Mouse (Mus musculus) telencephalon, adult 2 months (tissue): ENCODE results near the gene Olfr1336.
"Not testable (repeated sequence)": the region's sequence is repeated elsewhere in the genome, so short reads cannot be mapped to it uniquely, and the experiment has no call there.

Experiments
- DNase-seq: peaks from one replicate; pipeline ENCODE4 v3.0.0-alpha.2; 2011; ENCODE audit warnings: low read depth, low spot score

The Olfr1336 gene

DNA sequence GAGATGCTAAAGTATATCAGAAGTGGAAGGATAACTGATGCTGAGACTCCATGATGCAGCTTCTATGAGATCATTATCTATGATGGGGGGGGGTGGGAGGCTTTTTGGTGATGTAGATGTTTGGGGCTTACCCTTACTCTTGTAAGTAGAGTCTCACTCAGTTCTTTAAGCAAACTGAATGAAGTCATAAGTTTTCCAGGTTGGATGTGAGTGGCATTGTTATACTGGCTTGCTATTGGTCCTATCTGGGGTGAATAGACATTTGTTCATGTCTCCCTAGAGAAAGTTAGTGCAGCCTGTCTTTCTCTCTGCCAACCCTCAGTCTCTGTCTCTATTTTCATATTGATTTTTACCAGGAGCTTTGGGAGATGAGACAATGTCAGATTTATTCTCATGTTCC lies at the start of gene Olfr1336:
Olfr1336 (plus strand) TSS at position 301 of the 400 bp plus-strand sequence.
- DNase-seq, result no peak

DNA sequence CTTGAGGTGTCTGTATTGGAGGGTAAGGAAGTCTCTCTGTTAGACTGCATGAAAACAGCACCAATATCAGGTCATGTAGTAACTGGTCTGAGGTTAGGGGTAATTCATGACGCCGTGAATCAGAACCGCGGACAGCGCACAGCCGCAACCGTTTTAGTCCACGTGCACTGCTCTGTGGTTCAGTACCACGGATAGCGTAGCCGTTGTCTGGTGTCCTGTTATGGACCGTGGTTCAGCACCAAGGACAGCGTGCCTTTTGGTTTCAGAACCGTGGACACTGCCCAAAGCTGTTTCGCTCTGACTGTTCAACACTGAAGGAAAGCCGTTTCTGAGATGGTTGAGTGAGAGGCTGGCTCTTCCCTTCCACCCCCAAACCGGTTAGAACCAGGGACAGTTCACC lies 45.9 kb upstream of the Olfr1336 start, which contains the start of gene Gm20715:
Gm20715 (plus strand) TSS at position 235 of the 400 bp plus-strand sequence.
- DNase-seq, result no peak

GRCm38 (mm10) chr7:6414626-6415441 lies 41.1 kb upstream of the Olfr1336 start:
- no peak for DNase-seq

DNA sequence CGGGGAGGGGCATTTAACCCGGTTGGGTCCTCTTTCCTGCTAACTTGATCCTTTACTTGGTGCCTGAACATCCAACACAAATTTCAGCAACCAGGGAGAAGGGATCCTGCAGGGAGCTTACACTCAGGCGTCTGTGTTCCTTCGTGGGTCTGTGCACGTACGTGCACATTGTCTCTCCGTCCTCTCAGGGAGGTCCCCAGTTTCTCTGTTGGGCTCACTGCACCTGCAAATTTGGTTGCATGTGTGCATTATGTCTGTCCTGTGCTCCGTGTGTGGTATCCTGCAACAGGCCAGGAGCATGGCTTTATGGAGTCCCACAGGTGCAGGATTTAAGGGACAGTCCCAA lies 40.6 kb upstream of the Olfr1336 start:
- no peak for DNase-seq

DNA sequence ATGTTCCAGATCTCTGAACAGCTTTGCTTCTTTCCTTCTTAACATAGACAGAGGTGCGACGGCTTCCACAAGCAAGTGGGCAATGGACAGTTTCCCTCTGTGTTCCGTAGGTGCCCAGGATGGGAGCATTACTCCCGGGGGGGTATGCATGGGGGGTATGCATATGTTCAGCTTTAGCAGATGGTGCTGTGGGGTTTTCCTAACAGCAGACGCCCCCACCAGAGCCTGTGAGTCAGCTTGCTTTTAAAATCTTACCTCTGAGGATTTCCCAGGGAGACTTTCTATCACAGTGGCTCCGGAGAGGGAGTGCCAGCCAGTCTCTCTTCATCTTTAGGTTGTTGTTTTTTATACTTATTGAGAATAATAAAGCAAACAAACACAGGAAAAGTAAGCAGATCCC lies 36.1 kb upstream of the Olfr1336 start:
- DNase-seq, result peak; percentile 48

- no peak for DNase-seq
Measured at GRCm38 (mm10) chr7:6429381-6429780, 26.6 kb upstream of the Olfr1336 start.

- DNase-seq, result no peak
Measured at GRCm38 (mm10) chr7:6430342-6430741, 25.6 kb upstream of the Olfr1336 start.

DNA sequence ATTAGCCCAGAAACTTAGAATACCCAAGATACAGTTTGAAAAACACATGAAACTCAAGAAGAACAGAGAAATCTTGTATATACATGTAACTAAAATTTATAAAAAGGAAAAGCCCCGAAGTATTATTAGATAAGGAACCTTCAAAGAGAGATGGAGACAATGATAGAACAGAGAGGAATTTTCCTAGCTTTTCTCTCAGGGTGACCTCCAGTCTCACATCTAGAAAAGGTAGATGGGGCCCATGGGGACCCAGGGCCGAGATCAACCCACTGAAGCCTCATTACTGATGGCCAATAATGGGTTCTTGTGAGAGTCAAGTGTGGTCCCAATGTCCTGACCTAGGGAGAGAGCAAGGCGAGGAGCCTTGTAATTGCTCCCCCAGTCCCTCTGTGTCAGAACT lies 17.6 kb upstream of the Olfr1336 start, which contains the start of gene Olfr1344:
Olfr1344 (plus strand) TSS at position 301 of the 400 bp plus-strand sequence.
- DNase-seq, result no peak

- no peak for DNase-seq
Measured at GRCm38 (mm10) chr7:6441173-6441572, 14.8 kb upstream of the Olfr1336 start.

DNA sequence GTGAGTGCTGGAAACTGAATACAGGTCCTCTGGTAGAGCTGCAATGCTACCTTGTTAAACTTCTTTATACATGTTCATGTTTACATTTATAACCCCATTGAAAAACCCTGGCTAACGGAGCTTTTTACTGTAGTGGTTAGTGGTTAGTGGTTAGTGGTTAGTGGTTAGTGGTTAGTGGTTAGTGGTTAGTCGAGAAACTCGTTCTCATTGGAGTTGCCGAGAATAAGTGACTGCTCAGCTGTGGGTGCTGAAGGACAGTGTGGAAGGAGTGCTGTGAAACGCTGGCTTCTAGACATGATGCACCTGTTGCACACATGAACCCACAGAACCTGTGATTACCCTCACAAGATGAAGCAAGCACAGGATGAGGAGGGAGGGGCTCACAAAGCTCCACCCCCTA lies 8.2 kb upstream of the Olfr1336 start:
- DNase-seq, result no peak

DNA sequence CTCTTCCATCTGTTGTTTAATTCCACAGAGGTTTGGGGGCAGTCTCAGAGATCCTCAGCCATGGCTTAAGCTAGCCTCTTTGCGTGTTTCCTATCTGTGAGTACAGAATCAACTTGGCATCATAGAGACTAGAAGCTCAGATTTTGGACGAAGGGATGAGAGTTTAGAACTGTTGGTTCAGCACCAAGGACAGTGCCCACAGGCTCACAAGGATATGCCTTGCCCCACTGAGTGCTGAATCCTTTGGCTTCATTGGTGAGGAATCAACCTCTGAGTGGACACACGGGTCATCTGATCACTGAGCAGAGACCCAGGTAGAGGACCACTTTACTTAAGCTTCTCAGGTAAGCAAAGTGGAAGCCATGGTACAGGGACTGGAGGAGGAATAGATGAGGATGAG lies 431 bp downstream of the Olfr1336 start:
- no peak for DNase-seq

- DNase-seq, result no peak
Measured at GRCm38 (mm10) chr7:6466951-6467350, 11.0 kb downstream of the Olfr1336 start, which contains the start of gene Olfr1346. Olfr1346 (plus strand) TSS chr7:6467101.

GRCm38 (mm10) chr7:6477633-6478032 lies 21.7 kb downstream of the Olfr1336 start:
- not testable (repeated sequence) for DNase-seq

GRCm38 (mm10) chr7:6486841-6487240 lies 30.9 kb downstream of the Olfr1336 start, which contains the start of gene Olfr5:
Olfr5 (minus strand) TSS chr7:6486941.
- no peak for DNase-seq

- DNase-seq, result no peak
Measured at GRCm38 (mm10) chr7:6499655-6500054, 43.7 kb downstream of the Olfr1336 start, which contains the start of gene Olfr1347. Olfr1347 (minus strand) TSS chr7:6499755.

DNA sequence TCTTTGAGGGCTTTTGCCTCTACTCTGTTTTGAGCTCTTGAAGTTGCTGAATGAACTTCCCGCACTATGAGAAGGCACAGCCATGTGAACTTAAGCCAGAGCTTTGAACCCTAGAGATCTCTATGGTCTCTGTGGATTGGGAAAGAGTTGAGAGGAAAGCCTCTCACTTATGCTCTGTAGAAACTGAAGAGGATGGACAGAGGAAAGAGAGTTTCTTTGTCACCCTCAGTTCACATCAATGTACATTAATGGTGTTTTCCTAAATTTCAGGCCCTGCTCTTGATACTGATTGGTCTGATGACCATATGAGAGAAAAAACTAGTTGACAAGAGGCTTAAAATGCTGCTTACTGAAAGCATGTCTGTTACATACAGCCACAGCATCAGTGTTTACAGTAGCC lies 52.7 kb downstream of the Olfr1336 start, which contains the start of gene Olfr1348:
Olfr1348 (minus strand) TSS at position 101 of the 400 bp plus-strand sequence.
- no peak for DNase-seq
